Mouse (Mus musculus) gastrocnemius, postnatal 4 days (tissue): ENCODE results near the gene Pik3ap1. TPM values are rescaled to one million over a fixed set of nuclear protein-coding genes. Genes with fewer than 3 reads are reported as not detected.

Source experiments
- total RNA-seq, 2 experiments: library from RNA; stranded (reverse); gene quantifications; 2 replicates each; pipeline ENCODE4 v1.2.3; 2021

Gene Pik3ap1
- total RNA-seq, 2 experiments from 2014 or later: 2.5 to 2.8 TPM

Other genes with a start within 250 kb of the Pik3ap1 start
- gene Tll2, start 178.3 kb downstream of the Pik3ap1 start, total RNA-seq: under 1 TPM; 0.54 to 0.61 TPM
- gene Tm9sf3, start 121.1 kb downstream of the Pik3ap1 start, total RNA-seq: 100 to 1,000 TPM; 115 to 127 TPM
- 10 to 100 TPM; 21.7 to 23.8 TPM for gene Lcor, start 97.5 kb upstream of the Pik3ap1 start, total RNA-seq
- 10 to 100 TPM; 10.6 to 11.0 TPM for gene Gm340, start 197.3 kb upstream of the Pik3ap1 start, total RNA-seq